In the genomic region with DNA sequence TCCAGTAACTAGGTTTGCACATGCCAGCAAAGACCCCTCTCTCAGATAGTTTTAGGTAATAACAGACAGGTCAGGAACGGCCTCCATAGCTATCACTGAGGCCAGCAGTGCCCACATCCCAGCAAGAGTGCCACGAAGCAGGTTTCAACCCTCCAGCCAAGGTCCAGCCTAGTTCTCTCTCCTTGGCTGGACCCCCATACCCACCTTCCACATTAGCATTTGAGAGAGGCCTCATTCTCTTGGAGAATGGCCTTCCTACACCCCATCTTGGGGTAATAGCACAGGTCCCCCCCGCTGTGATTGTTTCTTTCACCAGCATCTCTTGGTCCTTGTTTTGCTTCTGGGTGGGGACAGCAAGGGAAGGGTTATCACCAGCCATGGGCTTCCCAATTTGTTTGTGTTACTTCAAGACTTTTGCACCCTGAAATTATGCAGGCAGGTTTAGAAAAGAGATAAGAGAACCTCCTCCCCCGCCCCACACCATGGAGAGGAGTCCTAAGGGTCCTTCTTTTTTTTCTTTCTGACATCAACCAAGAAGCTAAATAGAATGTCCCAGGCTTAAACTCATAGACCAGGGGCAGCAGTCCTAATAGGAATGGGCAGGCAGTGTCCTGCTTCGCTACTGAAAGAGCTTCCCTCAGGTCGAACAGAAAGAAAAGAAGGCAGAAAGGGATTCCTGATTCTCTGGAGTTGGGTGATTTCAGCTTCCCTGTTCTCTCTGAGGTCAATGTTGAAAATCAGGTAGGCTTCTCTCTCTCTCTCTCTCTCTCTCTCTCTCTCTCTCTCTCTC, we compare ENCODE assay signal across 12 mouse cellular contexts. TPM values are rescaled to one million over a fixed set of nuclear protein-coding genes. Genes with fewer than 3 reads are reported as not detected.
DNase-seq lines count a peak whose midpoint lies in the region; ATAC-seq lines count a peak whose summit lies in the region.
"Had no signal": no experiment of that assay in that cellular context is flagged by ENCODE, and none has a peak within 500 bp of the region (broad histone marks: within the 10 kb centered on the region; RNA-seq: fewer than 3 reads in every experiment).

No protein-coding gene starts in this region.

- DNase-seq in cerebellum, postnatal 10 days: peak; percentile 37 to 54
- no peak for DNase-seq in cerebellum, postnatal 25 days
- DNase-seq in midbrain, embryonic 10.5 days (ENCODE audit: low spot score): no peak
- DNase-seq in neural tube, embryonic 11.5 days (ENCODE audit: low spot score): no peak
- no peak for DNase-seq in embryo, embryonic 10.5 days (ENCODE audit: low spot score)
- DNase-seq in urinary bladder, adult 18-20 months (ENCODE audit: low spot score in 2 of 2): no peak

- no peak for ATAC-seq in hindbrain, embryonic 12.5 days (ENCODE audit: low FRiP score)
- ATAC-seq in neural tube, embryonic 11.5 days (ENCODE audit: insufficient read depth, low FRiP score, low TSS enrichment): no peak
- no peak for ATAC-seq in heart, embryonic 11.5 days (replicated peaks; ENCODE audit: insufficient number of reproducible peaks, low FRiP score, low TSS enrichment)

- H3K9me3 ChIP-seq in hindbrain, embryonic 12.5 days (replicated peaks): no peaks in the 10 kb centered on the region
- H3K9me3 ChIP-seq in midbrain, embryonic 10.5 days (replicated peaks): no peaks in the 10 kb centered on the region
- H3K9me3 ChIP-seq in neural tube, embryonic 11.5 days (ENCODE audit: control insufficient read depth, low read length): no peaks in the 10 kb centered on the region
- no peaks in the 10 kb centered on the region for H3K9me3 ChIP-seq in heart, embryonic 11.5 days (replicated peaks; ENCODE audit: control insufficient read depth, low read length)
- H3K9me3 ChIP-seq: kidney, embryonic 15.5 days had no signal

- H3K9ac ChIP-seq in hindbrain, embryonic 12.5 days: peak overlapping the region; percentile 72
- peak overlapping the region; percentile 35; the same call in 1 of the 2 replicates for H3K9ac ChIP-seq in neural tube, embryonic 11.5 days (ENCODE audit: low read length)
- H3K9ac ChIP-seq in heart, embryonic 11.5 days (ENCODE audit: low read depth, low read length): no peak overlapping the region
- H3K9ac ChIP-seq: kidney, embryonic 15.5 days had no signal

- peak overlapping the region; percentile 55; the same call in 1 of the 2 replicates for H3K27ac ChIP-seq in hindbrain, embryonic 12.5 days
- peak overlapping the region; percentile 90 for H3K27ac ChIP-seq in midbrain, embryonic 10.5 days (replicated peaks)
- H3K27ac ChIP-seq in neural tube, embryonic 11.5 days (ENCODE audit: low read depth, low read length): no peak overlapping the region
- H3K27ac ChIP-seq in heart, embryonic 11.5 days (ENCODE audit: low read depth, low read length): no peak overlapping the region
- H3K27ac ChIP-seq: kidney, embryonic 15.5 days had no signal

- WGBS in hindbrain, embryonic 12.5 days: 2% methylated on average over 6 of the region's 6 CpGs
- WGBS in midbrain, embryonic 10.5 days: 2% methylated on average over 6 of the region's 6 CpGs
- WGBS in neural tube, embryonic 11.5 days: 2% methylated on average over 6 of the region's 6 CpGs
- 2% methylated on average over 6 of the region's 6 CpGs for WGBS in heart, embryonic 11.5 days (ENCODE audit: insufficient replicate concordance)

- H3K4me1 ChIP-seq in hindbrain, embryonic 12.5 days: peaks cover 19% of the 10 kb centered on the region
- H3K4me1 ChIP-seq in midbrain, embryonic 10.5 days: peaks cover 77% of the 10 kb centered on the region
- H3K4me1 ChIP-seq in neural tube, embryonic 11.5 days (ENCODE audit: control insufficient read depth, insufficient read depth, low read length): 0 out of 2 replicates have a peak, but pooled peaks cover 3% of the 10 kb centered on the region
- peaks cover 10% of the 10 kb centered on the region for H3K4me1 ChIP-seq in heart, embryonic 11.5 days (ENCODE audit: control insufficient read depth, insufficient read depth, low read length)

- H3K36me3 ChIP-seq in hindbrain, embryonic 12.5 days: no peaks in the 10 kb centered on the region
- H3K36me3 ChIP-seq in midbrain, embryonic 10.5 days: 0 out of 2 replicates have a peak, but pooled peaks cover 3% of the 10 kb centered on the region
- no peaks in the 10 kb centered on the region for H3K36me3 ChIP-seq in neural tube, embryonic 11.5 days (ENCODE audit: control insufficient read depth, insufficient read depth, low read length)
- H3K36me3 ChIP-seq in heart, embryonic 11.5 days (ENCODE audit: control insufficient read depth, insufficient read depth, low read length): no peaks in the 10 kb centered on the region
- H3K36me3 ChIP-seq: kidney, embryonic 15.5 days had no signal

- H3K4me3 ChIP-seq in hindbrain, embryonic 12.5 days: peak overlapping the region; percentile 49
- peak overlapping the region; percentile 73 for H3K4me3 ChIP-seq in midbrain, embryonic 10.5 days
- H3K4me3 ChIP-seq in neural tube, embryonic 11.5 days (ENCODE audit: low read depth, low read length): peak overlapping the region; percentile 41
- H3K4me3 ChIP-seq in heart, embryonic 11.5 days (ENCODE audit: low read depth, low read length): no peak overlapping the region
- H3K4me3 ChIP-seq: erythroblast, embryonic 14.5 days had no signal

- H3K27me3 ChIP-seq in hindbrain, embryonic 12.5 days: peaks cover 88% of the 10 kb centered on the region
- H3K27me3 ChIP-seq in midbrain, embryonic 10.5 days (ENCODE audit: low read depth, poor library complexity, severe bottlenecking): peaks cover 99% of the 10 kb centered on the region
- H3K27me3 ChIP-seq in neural tube, embryonic 11.5 days (ENCODE audit: control insufficient read depth, insufficient read depth, low read length): peaks cover 93% of the 10 kb centered on the region
- peaks cover 96% of the 10 kb centered on the region for H3K27me3 ChIP-seq in heart, embryonic 11.5 days (ENCODE audit: control insufficient read depth, insufficient read depth, low read length)

- peak overlapping the region; percentile 63 for H3K4me2 ChIP-seq in hindbrain, embryonic 12.5 days (replicated peaks)
- peak overlapping the region; percentile 14; the same call in 1 of the 2 replicates for H3K4me2 ChIP-seq in neural tube, embryonic 11.5 days (ENCODE audit: low read depth)
- no peak overlapping the region for H3K4me2 ChIP-seq in heart, embryonic 11.5 days

RNA-seq across cellular contexts. Expression of a gene that starts 3.5 kb away (rescaled TPM):
- 7.5 and 8.8 TPM in 2 replicates for polyA plus RNA-seq in hindbrain, embryonic 12.5 days (2016; fragmentation: Nextera tagmentation; extraction: Ambion mirVana)
- 5.2 and 5.6 TPM in 2 replicates for polyA plus RNA-seq in midbrain, embryonic 10.5 days (2016; fragmentation: Nextera tagmentation; extraction: Ambion mirVana)
- polyA plus RNA-seq in neural tube, embryonic 11.5 days (2014; fragmentation: Nextera tagmentation; extraction: Ambion mirVana): 5.2 and 6.1 TPM in 2 replicates
- polyA plus RNA-seq in heart, embryonic 11.5 days (2014; fragmentation: Nextera tagmentation; extraction: Ambion mirVana): not detected in 2 replicates
- polyA plus RNA-seq: erythroblast, embryonic 14.5 days; heart, embryonic 14.5 days; liver, embryonic 16.5 days had no signal

Comparison
In these comparisons a context has a peak if more than half of its experiments do, and no peak if none do; other contexts are left out.
1. DNase-seq: peak in cerebellum, postnatal 10 days (2 of 2); none in cerebellum, postnatal 25 days (0 of 2), midbrain, embryonic 10.5 days (single experiment), neural tube, embryonic 11.5 days (single experiment), embryo, embryonic 10.5 days (single experiment) and urinary bladder, adult 18-20 months (0 of 2).
2. H3K27ac ChIP-seq: peak in hindbrain, embryonic 12.5 days (single experiment) and midbrain, embryonic 10.5 days (single experiment); none in neural tube, embryonic 11.5 days (single experiment) and heart, embryonic 11.5 days (single experiment).